Mouse (Mus musculus) CH12.LX (cell line): ENCODE measurements around the gene Mgat3.

Source experiments
- CTCF ChIP-seq, 2 experiments: IDR thresholded peaks in 1 of 2; conservative IDR thresholded peaks in 1 of 2; 2 replicates each; pipeline ENCODE4 v1.5.1; 2011 to 2012; ENCODE audit warnings: low read depth in 2 of 2, low read length in 2 of 2, improper control_type of control experiment in 1 of 2, inconsistent platforms in 1 of 2, mild to moderate bottlenecking in 1 of 2, moderate library complexity in 1 of 2
- GABPA ChIP-seq: IDR thresholded peaks from 2 replicates; pipeline ENCODE4 v1.6.1; 2012; ENCODE audit warnings: low read depth, low read length, improper control_type of control experiment, inconsistent platforms; ENCODE audit not compliant: insufficient replicate concordance

GRCm38 (mm10) chr15:80131421-80131820 is 42.1 kb upstream of the Mgat3 start:
- TF ChIP-seq CTCF (conservative IDR thresholded peaks at IDR 0.05 in 1 of 2, IDR thresholded peaks at IDR 0.05 in 1 of 2; ENCODE audit: low read depth in 2 of 2, low read length in 2 of 2) (no peak), GABPA (no peak)
